Mouse (Mus musculus) thymus, postnatal 4 days (tissue): ENCODE results near the gene Ccdc92b.

Source experiments
- DNase-seq: peaks from one replicate; pipeline ENCODE4 v3.0.0; 2021

Gene Ccdc92b

GRCm38 (mm10) chr11:74619201-74619955, at the start of gene Ccdc92b:
Ccdc92b (plus strand) TSS chr11:74619605.
- DNase-seq = peak; percentile 94

DNA sequence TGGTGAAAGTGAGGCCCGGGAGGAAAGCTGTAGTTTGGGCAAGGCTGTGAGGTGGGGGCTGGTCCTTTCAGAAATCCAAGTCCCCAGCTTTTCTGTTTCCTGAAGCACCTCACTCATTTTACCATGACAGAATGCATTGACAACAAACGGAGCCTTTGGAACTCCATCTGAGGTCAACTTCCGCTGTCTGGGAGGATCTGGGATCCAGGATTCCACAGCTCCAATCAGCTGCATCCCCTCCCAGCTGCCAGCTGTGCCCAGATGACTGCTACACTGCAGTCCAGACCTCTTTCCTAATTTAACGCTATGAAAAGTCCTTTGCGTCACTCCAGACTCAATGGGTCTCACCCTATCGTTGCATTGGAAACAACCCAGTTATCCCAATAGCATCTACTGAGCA, 49.7 kb upstream of the Ccdc92b start:
- no peak for DNase-seq

GRCm38 (mm10) chr11:74572459-74573061, 46.8 kb upstream of the Ccdc92b start:
- no peak for DNase-seq

GRCm38 (mm10) chr11:74574768-74575434, 44.5 kb upstream of the Ccdc92b start:
- DNase-seq = no peak

DNA sequence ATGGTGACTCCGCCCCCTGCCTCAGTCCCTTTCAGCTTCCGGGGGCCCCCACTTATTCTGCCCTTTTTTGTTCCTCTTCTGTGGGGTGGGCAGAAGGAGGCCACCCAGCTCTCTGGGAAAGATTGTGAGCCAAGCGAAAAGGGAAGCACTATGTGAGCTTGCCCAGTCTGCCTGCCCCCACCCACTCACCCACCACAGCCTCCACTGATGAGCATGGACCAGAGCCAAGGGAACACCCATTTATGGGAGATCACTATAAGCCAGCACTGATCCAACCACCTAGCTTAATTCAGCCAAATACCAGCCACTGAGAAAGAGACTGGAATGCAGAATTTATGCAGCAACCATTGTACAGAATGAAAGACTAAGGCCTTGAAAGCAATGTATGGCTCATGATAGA, 43.5 kb upstream of the Ccdc92b start:
- no peak for DNase-seq

DNA sequence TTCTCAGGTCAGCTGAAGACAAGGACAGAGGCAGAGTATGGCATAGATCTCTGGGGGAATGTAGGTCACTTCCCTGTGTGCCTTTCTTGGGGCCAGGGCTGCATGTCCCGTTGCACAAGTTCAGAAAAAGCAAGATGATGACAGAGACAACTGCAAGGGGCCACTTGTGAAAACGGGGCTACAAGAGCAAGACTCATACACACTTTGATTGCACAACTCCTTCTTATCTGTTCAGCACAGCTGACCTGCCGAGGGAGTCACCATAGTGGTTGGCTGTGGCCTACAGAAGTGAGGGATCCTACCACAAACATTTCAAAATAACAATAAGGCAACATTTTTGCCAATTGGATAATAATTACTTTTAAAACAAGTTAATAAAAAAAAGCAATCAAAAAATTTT, 42.3 kb upstream of the Ccdc92b start:
- no peak for DNase-seq

DNA sequence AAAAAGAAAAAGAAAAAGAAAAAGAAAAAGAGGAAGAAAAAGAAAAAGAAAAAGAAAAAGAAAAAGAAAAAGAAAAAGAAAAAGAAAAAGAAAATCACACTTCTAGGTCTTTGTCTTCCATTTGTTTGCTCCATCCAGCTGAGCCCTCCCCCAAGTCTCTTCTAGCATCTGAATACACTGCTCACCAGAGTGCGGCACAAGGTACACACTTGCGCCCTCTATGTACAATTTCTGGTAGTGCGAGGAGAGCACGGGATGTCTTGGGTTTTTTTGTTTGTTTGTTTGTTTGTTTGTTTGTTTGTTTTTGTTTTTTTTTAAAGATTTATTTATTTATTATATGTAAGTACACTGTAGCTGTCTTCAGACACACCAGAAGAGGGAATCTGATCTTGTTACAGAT, 38.1 kb upstream of the Ccdc92b start:
- DNase-seq = peak; percentile 33

DNA sequence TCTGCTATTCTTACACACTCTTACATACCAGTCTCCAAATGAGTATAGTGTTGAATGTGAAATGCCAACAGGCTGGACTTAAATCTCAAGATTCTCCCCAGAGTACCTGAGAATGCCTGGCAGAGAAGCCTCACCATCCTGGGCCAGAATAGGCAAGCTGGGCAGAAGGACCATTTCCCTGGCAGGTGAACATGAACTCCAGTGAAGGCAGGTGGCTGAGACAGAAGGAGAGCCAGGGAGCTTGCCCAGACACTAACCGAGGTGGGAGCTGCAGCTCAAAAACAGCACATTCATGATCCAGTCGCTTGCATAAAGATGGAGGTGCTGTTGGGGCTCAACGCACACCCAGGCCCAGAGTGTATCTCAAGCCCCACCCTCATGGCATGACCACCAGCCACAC, 36.9 kb upstream of the Ccdc92b start:
- no peak for DNase-seq

DNA sequence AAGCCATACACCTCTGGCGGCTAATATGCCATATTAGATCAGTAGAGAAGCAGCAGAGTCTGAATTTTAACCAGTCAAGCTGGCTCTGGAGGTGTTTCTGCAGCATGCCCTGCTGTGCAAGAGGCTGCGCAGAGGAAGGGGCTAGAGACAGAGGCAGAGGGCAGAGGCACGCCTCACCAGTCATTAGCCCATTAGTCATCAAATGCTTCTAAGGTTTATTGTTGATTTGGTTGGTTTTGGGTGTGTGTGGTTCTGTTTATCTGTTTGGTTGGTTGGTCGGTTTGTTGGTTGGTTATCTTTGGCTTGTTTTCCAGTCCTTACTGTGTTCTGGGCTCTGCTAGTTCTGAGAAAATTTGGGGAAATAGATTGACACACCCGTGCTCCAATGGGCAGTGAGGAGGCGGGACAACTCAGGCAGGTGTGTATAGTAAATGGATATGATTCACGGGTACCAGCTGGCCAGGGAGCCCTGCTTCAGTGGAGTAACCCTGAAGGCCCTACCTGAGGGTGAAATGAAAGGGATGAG, 35.5 kb upstream of the Ccdc92b start:
- no peak for DNase-seq

- peak; percentile 71 for DNase-seq
Observed at GRCm38 (mm10) chr11:74584946-74585723, 34.3 kb upstream of the Ccdc92b start.

DNA sequence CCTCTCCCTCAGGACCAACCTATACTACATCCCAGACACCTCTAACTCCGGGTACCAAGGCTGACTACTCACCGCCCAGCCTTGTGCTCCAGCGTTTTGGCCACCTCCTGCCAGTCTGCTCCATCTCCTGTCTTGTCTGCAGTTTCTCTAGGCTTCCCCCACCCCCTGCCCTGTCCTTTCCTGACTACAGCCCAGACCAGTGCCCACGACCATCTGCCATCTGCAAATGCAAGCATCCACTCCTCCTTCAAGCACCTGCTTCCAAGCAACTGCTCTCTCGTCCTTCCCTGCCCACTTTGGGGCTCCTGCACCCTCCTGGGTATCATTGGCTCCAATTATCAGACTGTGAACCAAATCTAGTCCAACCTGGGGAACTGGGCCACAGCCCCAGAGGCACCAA, 33.0 kb upstream of the Ccdc92b start:
- DNase-seq = no peak

GRCm38 (mm10) chr11:74589401-74590238, 29.8 kb upstream of the Ccdc92b start:
- DNase-seq = peak; percentile 18

GRCm38 (mm10) chr11:74590239-74590596, 29.2 kb upstream of the Ccdc92b start:
- no peak for DNase-seq

DNA sequence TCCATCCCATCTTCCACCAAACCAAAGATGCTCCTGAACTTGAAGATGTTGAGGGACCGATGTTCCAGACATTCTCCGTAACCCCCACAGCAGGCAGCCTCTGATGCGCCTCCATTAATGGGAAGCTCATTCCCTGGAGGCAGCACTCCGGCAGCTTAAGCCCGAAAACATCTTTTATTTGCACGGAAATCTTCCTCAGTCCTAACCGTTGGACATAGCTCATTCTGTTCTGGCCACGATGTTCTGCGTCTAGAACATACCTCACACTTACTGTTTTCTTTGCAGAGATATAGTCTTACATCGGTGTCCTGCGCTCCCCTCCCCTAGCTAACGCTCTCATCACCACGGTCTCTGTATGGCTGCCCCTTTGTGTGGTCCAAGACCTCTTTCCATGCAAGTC, 28.7 kb upstream of the Ccdc92b start:
- DNase-seq = no peak

GRCm38 (mm10) chr11:74592246-74592645, 27.2 kb upstream of the Ccdc92b start:
- DNase-seq = no peak

DNA sequence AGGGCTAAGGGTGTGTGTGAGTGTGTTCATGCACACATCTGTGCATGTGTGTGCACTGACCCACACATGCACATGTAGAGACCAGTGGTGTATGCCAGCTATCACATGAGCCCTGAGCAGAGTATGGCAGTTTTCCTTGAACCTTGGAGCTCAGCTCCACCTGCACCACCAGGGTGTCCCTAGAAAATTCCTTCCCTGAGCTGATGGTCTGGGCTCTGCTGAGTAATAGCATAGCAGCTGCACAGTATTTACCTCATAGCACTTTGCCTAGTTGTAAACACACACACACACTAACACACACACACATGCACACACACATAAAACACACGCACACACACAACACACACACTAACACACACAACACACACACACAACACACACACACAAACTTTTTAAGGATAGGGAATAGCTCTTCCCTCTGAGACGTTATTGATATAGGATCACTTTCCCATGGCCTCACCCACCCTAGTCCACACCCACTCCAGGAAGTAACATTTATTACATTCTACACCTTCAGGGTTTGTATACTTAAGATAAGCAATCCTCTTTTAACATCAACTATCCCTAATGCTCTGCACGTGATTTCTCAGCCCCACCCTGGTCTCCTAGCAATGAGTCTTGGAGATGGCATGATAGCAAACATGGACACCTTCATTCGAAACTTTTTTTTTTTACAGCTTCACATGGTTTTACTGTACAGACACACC, 22.0 kb upstream of the Ccdc92b start:
- no peak for DNase-seq

DNA sequence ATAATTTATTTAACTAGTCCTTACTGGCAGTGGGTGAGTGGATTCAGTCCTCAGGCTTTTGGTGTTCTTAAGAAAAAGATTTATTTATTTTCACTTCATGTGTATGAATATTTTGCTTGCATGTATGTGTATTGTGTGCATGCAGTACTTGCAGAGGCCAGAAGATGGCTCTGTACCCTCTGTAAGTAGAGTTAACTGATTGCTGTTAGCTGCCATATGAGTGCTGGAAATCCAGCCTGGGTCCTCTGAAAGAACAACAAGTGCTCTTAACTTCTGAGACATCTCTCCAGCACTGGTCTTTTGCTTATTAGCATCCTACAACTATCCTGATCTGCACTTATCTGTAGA, 21.4 kb upstream of the Ccdc92b start:
- no peak for DNase-seq

DNA sequence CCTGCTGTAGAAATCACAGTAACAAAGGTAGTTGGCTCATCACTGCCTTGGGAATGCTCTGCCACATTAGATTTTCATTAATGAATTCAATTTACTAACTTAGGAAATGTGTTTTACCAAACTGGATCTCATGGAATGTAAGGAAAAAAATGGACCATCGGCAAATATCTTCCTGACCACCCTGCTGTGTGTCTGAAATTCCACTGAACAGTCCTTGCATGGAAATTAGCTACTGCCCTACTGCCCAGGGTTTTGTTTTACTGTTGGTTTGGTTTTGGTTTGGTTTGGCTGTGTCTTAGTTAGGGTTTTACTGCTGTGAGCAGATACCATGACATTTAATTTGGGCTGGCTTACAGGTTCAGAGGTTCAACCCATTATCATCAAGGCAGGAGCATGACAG, 17.1 kb upstream of the Ccdc92b start:
- DNase-seq = no peak

DNA sequence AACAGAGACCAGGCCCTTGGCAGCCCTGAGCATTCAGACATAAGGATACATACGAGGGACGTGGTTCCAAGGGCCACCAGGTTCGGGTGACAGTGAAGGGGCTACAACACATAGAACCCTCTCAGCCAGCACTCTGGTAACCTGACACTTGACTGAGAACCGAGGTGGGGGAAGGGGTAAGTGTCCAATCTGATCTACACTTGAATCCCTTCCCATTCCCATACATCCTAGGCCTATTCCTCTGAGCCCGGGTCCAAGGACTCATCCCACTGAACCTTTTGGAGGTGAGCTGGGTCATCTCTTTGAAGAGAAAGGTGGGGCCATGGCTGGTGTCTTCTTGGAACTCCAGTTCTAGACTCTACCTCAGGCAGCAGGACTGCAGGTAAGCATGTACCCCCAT, 9.3 kb upstream of the Ccdc92b start:
- no peak for DNase-seq

DNA sequence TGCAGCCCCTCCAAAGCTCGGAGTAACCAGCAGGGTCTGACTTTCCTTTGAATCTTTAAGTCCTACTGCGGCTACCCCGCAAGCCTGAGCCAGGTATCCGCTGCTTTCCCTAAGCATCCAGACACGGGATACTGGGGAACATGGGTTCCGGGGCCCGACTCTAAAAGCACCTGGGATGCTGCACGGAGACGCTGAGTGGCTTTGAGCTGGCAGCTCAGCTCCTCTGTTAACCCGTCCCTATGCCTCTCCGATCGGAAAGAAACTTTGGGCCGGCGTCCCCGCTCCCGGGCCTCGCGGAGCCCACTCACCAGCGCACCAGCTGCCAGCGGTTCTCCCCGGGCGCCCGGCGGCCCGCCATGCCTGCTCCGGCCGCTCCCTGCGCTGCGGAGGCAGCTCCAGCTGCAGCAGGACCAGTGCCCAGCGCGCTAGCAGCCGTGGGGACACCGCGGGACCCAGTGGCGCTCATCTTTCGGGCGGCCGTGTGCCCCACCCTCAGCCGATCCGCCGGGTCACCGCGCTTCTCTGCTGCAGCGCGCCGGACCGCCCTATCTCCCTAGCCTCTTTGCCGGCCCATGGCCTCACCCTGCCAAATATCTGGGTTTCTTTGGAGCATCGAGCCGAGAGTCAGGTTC, 8.7 kb upstream of the Ccdc92b start, which contains the start of gene Rap1gap2:
Gene Rap1gap2 (minus strand): TSS at position 371 of the 632 bp plus-strand sequence.
- no peak for DNase-seq

GRCm38 (mm10) chr11:74611437-74611836, 8.0 kb upstream of the Ccdc92b start:
- DNase-seq = no peak
